Mouse (Mus musculus) small intestine, adult 10 weeks (tissue): ENCODE results near the gene B3galt2. TPM values are rescaled to one million over a fixed set of nuclear protein-coding genes. Genes with fewer than 3 reads are reported as not detected.

Experiments used
- polyA plus RNA-seq: library from polyadenylated mRNA; stranded (reverse); fragments of 350-450 nt; fragmentation: Illumina TruSeq; extraction: RNeasy Lipid Tissue Mini Kit (QIAGEN cat#74804); gene quantifications from one replicate; pipeline ENCODE4 v1.2.3, GENCODE M21; 2014; ENCODE audit warnings: low replicate concordance

Gene B3galt2
- 2.5 TPM for polyA plus RNA-seq

GRCm38 (mm10) chr1:143640650-143641407 lies at the start of gene B3galt2:
Gene B3galt2, plus strand, starts transcription at chr1:143640664.

GRCm38 (mm10) chr1:143702741-143703262 lies 62.3 kb downstream of the B3galt2 start, which contains the start of gene Cdc73:
Gene Cdc73, minus strand, starts transcription at chr1:143702893.

Other genes with a start within 250 kb of the B3galt2 start
- 67.7 TPM for gene Cdc73, start 62.2 kb downstream of the B3galt2 start, polyA plus RNA-seq
- 90.0 TPM for gene Glrx2, start 75.7 kb downstream of the B3galt2 start, polyA plus RNA-seq
- gene Trove2, start 136.4 kb downstream of the B3galt2 start, polyA plus RNA-seq: 11.3 TPM
- 154 TPM for gene Uchl5, start 136.6 kb downstream of the B3galt2 start, polyA plus RNA-seq